Mouse (Mus musculus): ENCODE results near the gene Sorbs1.
"Not testable (repeated sequence)": the region's sequence is repeated elsewhere in the genome, so short reads cannot be mapped to it uniquely, and the experiment has no call there.

Sorbs1 gene

GRCm38 (mm10) chr19:40513632-40514078, at the start of gene Sorbs1:
Sorbs1 (minus strand) TSS chr19:40513779.
- peak; percentile 94 to 95 for DNase-seq (ENCODE audit: low spot score in 2 of 2)

DNA sequence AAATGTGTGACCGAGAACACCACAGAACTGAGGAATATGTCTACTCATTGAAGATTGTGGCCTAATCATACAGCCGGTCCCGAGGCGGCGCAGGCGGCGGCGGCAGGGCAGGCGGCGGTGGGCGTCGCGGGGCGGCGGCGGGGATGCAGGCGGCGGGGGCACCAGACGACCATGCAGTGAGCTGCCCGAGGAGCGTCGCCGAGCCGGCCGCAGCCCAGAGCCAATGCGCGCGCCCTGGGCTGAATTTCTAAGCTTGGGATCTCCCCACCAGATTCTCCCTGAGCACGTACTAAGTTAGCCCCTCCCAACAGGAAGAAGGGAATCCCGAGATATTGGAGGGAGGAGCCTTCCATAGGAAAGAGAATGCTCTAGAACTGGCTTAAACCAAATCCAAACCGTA, 47.9 kb upstream of the Sorbs1 start:
- not testable (repeated sequence) for DNase-seq (ENCODE audit: low spot score in 2 of 2)

DNA sequence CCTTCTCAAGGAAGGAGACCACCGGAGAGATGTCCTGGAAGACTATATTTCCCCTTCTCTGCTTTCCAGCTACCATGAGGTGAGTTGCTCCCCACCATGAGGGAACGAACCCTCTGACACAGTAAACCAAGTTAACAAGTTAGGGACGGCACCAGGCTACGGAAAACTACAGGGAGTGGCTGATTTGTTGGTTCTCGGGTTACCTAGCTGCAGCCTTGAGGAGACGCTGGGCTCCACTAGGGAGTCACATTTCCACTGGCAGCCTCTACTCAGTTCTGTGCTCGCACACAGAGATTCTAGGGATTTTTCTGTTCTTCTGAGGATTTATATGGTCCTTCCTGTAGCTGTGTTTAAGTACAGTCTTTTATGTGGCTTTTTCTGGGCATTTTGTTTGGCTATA, 42.5 kb upstream of the Sorbs1 start:
- no peak for DNase-seq (ENCODE audit: low spot score in 2 of 2)

GRCm38 (mm10) chr19:40555136-40555535, 41.6 kb upstream of the Sorbs1 start:
- DNase-seq (ENCODE audit: low spot score in 2 of 2): no peak

GRCm38 (mm10) chr19:40554343-40554742, 40.8 kb upstream of the Sorbs1 start:
- no peak for DNase-seq (ENCODE audit: low spot score in 2 of 2)

GRCm38 (mm10) chr19:40553849-40554248, 40.3 kb upstream of the Sorbs1 start:
- DNase-seq (ENCODE audit: low spot score in 2 of 2): no peak

DNA sequence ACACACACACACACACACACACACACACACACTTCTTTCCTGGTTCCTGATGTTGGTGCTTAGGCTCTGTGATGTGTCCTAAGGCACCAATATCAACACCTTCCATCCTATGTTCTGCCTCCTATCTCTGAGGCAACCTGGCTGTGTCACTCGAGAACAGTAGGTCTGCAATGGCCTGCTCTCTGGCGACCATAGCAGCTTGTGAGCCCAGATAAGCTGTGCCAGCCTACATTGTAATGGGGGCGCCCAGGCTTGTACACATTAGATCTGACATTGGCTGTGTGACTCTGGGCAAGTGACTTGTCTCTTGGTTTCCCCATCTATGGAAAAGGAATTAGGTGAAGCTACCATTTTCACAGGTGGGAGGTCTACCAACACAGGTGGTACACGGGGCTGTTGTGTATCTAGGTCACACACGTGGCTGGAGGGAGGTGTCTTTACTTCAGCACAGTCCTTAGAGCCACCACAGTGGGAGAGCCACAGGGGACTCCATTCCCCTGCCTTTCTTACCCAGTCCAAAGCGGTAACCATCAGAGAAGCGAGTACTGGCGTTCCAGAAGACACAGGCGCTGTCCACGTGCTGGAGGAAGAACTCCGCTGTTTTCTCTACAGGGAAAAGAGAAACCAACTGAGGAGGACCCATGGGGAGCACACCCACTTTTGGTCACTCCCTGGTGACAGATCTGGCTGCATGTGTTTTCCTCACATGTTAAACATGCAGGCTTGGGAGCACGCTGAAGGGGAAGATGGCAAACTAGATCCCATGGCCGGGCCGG, 39.6 kb upstream of the Sorbs1 start:
- DNase-seq (ENCODE audit: low spot score in 2 of 2): peak in 1 of 2 experiments; percentile 14

GRCm38 (mm10) chr19:40549516-40550135, 36.0 kb upstream of the Sorbs1 start:
- no peak for DNase-seq (ENCODE audit: low spot score in 2 of 2)

DNA sequence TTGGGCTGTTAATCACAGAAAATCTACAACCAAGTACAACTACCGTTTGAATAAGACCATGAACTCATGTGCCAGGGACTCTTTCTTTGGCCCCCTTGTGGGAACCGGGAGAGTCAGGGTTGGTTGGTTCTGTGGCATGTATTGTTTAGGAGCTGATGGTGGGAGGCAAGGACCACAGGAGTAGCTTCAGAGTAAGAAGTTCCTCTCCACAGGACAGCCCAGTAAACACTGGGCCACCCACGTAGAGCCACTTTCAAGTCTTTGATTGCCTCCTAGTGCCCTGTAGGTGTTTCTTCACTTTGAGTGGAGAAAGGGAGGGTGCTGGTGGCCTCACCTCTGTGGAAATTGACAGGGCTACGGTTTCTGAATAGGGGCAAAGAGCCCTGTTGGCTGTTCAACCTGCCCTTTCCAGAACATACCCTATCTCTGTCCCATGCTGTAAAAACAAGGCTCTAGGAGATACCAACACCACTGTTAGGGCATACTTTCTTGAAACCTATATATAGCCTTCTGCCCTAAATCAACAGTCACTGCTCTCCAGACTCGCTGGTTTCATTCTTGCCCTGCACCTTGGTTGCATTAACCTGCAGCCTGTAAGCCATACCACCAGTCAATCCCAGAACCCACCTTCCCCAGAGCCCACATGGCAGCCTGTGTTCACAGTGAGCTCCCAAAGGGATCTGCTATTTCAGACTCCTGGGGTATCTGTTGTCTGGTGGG, 35.4 kb upstream of the Sorbs1 start:
- DNase-seq (ENCODE audit: low spot score in 2 of 2): no peak

DNA sequence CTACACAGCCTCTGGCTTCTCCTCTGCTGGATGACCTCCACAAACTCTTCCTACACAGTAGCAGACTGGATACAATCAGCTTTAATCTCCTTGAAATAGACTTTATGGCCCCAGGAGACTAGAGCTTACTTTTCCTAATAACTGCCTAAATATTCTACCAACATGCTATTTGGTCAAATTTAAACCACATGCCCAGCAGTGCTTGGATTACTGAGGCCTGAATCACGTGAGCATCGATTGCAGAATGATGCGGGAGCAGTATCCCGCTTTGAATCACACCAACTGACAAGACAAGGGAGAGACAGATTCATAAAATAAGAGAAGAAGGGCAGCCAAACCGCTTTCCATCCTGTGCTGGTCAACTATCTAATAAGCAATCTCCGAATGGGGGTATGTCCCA, 34.8 kb upstream of the Sorbs1 start:
- no peak for DNase-seq (ENCODE audit: low spot score in 2 of 2)

GRCm38 (mm10) chr19:40544856-40545255, 31.3 kb upstream of the Sorbs1 start:
- peak in 1 of 2 experiments; percentile 38 for DNase-seq (ENCODE audit: low spot score in 2 of 2)

- no peak for DNase-seq (ENCODE audit: low spot score in 2 of 2)
These were observed 29.2 kb upstream of the Sorbs1 start for GRCm38 (mm10) chr19:40542776-40543175.

- DNase-seq (ENCODE audit: low spot score in 2 of 2): no peak
These were observed 22.9 kb upstream of the Sorbs1 start for GRCm38 (mm10) chr19:40536526-40536925.

DNA sequence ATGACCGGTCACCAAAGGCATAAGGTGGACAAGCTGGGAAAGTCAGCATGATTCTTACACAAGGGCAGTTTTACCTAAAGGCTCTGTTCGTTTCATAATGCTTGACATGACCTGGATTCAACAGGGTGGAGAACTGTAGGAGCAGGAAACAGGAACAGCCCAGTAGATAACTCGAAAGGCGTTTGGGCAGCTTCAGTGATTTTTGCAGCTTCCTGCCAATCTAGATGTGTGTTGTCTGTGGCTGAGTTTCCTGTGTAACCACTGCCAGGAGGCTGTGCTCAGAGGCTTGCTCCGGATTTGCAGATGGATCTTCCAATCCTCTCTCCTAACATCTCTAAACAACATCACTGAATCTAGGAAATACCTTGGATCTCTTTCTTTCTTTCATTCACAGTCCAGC, 18.9 kb upstream of the Sorbs1 start:
- DNase-seq (ENCODE audit: low spot score in 2 of 2): no peak

DNA sequence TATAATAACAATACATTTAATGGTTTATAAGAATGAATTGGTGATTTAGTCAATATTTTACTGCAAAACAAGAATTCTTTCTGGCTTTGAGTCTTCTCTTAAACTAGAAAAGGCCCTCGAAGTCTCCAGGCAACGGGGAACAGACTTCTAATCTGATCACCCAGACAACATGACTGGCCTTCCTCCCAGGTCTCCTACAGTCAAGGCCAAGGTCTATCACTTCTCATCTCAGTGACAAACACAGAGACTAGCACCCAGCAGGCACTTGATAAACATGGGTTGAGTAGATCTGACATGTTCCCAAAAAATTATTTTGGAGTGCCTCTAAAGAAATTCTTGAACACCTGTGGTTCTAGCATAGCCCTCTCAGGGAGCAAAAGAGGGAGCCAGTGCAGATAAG, 16.7 kb upstream of the Sorbs1 start:
- no peak for DNase-seq (ENCODE audit: low spot score in 2 of 2)

DNA sequence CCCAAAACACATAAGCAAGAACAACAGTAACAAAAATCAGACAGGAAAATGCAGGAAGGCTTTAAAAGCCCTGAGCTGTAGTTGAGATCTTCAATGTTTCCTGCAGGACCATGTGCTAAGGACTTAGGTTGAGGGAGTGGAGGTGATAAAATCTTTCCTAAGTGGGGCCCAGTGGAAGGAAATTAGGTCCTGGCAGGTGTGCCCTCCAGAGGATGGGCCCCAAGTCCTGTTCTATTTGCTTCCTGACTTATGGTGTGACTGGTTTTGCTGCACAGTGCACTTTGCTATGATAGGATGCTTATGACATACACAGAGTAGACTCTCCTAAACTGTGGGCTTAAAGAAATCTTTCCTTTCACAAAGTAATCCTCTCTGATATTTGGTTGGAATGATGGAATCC, 14.7 kb upstream of the Sorbs1 start:
- no peak for DNase-seq (ENCODE audit: low spot score in 2 of 2)

DNA sequence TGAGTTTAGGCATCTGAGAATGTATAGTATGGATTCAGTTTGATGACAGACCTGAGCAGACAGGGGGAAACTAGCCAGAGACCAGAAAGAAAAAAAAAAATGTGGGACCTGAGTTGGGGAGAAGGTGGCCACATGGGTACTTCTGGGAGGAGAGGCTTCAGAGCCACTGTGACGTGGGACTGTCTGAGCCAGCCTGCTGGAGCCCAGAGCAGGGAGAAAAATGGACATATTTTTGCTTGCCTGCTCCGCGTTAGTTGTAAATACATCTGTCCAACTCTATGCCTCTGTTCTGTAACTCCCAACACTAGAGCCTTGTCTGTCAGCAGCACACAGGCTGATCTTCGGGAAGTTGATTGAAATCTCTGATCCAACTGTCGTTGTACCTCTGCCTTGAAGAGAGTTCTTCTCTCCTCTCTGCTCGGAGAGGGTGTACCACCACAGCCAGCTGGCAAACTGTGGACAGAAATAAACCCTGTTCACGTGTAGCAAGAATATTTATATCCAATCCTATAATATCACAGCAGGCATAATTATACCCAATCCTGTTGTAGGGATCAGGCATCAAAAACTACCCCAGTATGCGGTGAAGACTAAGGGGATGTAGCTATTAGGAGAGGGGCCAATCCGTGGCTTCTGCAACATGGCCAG, 12.9 kb upstream of the Sorbs1 start:
- DNase-seq (ENCODE audit: low spot score in 2 of 2): no peak

GRCm38 (mm10) chr19:40523431-40524005, 9.9 kb upstream of the Sorbs1 start:
- no peak for DNase-seq (ENCODE audit: low spot score in 2 of 2)

- DNase-seq (ENCODE audit: low spot score in 2 of 2): no peak
These were observed 6.8 kb upstream of the Sorbs1 start for GRCm38 (mm10) chr19:40520403-40520802.

DNA sequence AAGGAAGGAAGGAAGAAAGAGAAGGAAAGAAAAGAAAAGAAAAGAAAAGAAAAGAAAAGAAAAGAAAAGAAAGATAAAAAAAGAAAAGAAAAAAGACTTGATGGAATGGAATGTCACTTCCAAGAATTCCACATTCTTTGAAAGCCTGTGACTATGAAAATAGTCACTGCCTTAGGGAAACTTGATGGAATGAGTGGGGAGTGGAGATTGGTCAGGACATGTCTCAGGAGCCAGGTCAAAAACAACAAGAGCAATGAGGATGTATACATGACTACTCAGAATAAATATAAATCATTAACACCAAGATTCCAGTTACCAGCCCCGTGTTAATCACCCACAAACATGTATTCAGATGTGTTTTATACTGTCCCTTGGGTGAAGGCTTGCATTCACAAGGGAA, 5.1 kb upstream of the Sorbs1 start:
- no peak for DNase-seq (ENCODE audit: low spot score in 2 of 2)

- no peak for DNase-seq (ENCODE audit: low spot score in 2 of 2)
These were observed 2.0 kb upstream of the Sorbs1 start for GRCm38 (mm10) chr19:40515596-40515995.

DNA sequence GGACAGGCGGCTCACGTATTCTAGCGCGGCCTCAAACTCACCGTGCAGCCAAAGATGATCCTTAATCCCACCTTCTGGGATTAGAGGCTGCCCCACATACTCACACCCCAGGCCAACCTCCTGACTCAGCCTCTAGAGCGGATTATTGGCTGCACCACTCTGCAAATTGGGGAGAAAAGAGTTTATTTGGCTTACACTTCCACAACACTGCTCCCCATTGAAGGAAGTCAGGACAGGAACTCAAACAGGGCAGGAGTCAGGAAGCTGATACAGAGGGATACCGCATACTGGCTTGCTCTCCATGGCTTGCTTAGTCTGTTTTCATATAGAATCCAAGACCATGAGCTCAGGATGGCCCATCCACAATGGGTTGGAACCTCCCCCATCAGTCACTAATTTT, 797 bp upstream of the Sorbs1 start:
- no peak for DNase-seq (ENCODE audit: low spot score in 2 of 2)

Measured in spleen, postnatal 14 days (tissue).